Mouse (Mus musculus) heart, adult 18-20 months (tissue): ENCODE measurements around the gene Slc38a3. TPM values are rescaled to one million over a fixed set of nuclear protein-coding genes. Genes with fewer than 3 reads are reported as not detected.

ENCODE experiments used
- DNase-seq, 2 experiments: peaks; one replicate each; pipeline ENCODE4 v3.0.0; 2021 to 2022; ENCODE audit warnings: mixed read lengths in 1 of 2
- total RNA-seq, 2 experiments: library from RNA; stranded (reverse); gene quantifications; 2 replicates each; pipeline ENCODE4 v1.2.3; 2021

The Slc38a3 gene
- total RNA-seq, 2 experiments from 2014 or later = 48.3 to 61.0 TPM

DNA sequence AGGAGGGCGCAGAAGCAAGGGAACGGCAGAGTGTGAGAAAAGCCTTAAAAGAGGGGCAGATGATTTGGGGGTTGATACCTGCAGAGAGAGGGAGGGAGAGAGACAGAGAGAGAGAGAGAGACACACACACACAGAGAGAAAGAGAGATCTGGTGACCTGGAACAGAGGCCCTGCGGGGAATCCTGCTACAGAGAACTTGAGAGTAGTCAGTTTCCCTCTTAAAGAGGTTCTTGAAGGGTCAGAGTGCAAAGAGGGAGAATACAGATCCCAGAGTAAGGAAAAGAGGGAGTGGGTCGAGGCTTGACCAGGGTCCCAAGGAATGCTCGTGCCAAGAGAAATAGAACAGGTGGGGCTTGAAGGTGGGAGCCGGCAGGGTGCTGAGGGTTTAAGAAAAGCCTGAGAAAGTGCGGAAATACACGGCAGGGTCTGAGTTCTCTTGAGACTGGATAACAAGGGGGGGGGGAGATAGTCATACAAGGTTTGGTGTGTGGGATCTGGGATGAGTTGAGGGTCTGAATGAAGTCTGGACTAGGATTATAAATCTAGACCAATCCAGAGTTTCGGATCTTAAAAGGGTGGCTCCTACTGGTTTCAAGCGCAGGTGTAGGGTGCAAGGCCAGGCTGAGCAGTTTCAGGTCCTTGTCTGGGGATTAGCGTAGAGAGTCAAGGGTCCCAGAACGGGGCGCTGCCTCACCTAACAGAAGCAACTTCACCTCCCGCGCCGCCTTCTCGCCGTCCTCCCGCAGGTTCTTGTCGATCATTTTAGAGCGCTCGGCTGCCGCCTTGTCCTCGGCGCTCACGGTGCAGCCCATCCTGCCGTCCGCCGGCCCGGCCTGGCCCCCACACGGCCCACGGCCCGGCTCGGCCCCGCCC lies 34.7 kb downstream of the Slc38a3 start:
- DNase-seq = peak in 1 of 2 experiments; percentile 46

DNA sequence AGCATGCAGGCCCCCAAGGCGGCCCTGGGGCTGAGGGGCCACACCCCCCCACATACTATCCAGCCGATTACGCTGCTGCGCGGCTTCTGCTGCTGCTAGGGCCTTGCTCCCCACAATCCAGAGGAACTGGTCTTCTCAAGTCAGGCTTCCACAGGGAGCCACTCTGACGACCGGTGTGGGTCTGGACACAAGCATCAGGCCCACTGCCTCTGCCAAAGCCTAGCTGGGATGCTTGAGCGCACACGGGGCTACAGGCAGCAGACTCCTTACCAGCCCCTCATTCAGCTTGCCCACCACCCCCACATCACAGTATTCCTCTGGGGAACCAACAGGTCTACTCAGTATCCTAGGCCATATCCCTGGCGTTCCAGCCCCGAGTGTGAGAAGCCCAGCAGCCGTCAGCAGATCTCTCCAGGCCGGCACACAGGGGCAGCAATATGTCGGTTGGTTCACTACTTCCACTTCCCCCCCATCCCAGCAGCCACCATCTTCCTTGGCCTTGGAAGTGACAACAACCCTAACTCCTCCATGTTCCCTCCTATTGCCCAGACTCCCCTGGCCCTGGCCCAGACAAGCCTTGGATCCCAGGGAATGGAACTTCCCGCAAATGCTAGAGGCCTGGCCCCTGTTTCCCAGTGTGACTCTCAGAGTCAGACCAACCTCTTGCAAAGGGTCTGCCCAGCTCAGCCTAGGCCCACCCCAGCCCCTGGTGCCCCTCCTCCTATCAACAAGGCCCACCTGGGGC lies 35.5 kb downstream of the Slc38a3 start:
- peak; percentile 50 to 74 for DNase-seq

DNA sequence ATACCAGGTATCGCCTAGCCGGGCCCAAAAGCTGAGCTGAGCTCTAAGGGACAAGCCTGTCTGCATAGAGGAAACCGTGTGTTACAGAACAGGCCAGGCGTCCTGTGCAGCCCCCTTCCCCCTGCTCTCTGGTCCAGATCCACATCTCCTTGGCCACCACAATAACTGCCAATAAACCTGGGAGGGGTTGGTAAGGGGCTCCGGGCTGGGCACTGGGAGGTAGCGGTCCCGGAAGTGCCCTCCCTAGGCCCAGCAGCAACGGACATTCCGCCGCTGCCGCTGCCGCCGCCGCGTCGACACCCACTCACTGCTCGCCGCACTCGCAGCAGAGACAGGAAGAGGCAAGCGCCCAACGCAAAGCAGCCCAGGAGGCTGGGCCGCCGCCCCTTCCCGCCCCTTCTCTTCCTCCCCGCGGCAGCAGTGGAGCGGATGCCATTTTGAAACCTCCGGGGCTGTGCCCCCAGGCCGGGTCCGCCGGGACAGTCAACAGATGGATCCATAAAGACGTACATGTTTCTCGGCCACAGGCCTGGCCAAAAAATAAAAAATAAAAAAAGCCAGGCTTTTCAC lies 36.2 kb downstream of the Slc38a3 start:
- DNase-seq = peak; percentile 88 to 94

DNA sequence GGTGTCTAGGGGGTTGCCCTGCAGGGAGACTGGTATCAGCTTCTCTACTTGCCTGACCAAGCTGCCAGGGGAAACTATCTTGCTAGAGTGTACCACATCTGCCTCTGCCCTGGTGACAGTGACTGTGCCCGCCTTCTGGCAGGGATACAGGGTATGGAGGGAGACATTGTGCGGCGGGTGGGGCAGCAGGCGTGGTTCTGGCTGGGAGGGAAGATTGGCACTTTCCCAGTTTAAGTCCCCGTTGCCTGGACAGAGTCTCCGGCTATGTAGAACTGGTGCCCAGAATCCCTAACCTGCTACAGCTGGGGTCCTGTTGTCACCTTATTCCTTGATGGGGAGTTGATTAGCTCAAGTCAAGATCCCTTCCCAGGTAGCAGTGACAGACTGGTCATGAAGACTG lies 36.9 kb downstream of the Slc38a3 start:
- DNase-seq = peak; percentile 80 to 85

- DNase-seq = no peak
Observed at GRCm38 (mm10) chr9:107631861-107632260, 37.5 kb downstream of the Slc38a3 start.

GRCm38 (mm10) chr9:107631311-107631826 lies 38.0 kb downstream of the Slc38a3 start:
- DNase-seq = peak in 1 of 2 experiments; percentile 28

- DNase-seq = peak; percentile 41 to 49
Observed at GRCm38 (mm10) chr9:107630576-107630975, 38.8 kb downstream of the Slc38a3 start.

- peak; percentile 36 to 41 for DNase-seq
Observed at GRCm38 (mm10) chr9:107629901-107630425, 39.4 kb downstream of the Slc38a3 start.

- DNase-seq = no peak
Observed at GRCm38 (mm10) chr9:107629411-107629730, 40.0 kb downstream of the Slc38a3 start.

DNA sequence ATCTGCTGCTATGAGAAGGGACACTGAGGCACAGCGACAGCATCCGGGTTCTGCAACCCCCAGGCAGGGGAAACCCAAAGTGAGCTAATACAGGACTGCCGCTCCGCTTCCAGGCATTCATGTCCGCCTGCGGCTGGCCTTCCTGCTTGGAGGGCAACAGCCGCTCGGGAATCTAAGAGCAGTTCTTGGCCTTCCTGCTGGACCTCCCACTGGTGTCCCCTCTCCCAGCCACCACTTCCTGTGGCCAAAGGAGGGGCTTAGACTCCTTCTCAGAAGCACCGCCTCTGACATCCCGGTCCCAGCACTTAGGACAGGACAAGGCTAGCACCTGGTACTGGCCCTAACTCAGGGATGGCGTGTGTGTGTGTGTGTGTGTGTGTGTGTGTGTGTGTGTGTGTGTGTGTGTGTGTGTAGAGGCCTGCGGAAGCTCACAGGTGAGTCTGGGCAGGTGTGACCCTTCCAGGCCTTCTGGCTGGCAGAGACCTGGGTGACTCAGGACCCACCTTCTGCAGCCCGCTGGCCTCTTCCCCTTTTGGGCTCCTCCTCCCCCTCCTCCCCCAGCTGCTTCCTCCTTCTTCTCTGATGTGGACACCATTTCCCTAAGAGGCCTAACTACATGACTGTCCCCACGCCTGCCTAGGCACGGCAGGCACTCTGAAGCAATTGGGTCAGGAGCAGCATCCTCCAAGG lies 40.5 kb downstream of the Slc38a3 start:
- DNase-seq = peak; percentile 65 to 88

GRCm38 (mm10) chr9:107627387-107628255 lies 41.7 kb downstream of the Slc38a3 start:
- peak in 1 of 2 experiments; percentile 43 for DNase-seq

DNA sequence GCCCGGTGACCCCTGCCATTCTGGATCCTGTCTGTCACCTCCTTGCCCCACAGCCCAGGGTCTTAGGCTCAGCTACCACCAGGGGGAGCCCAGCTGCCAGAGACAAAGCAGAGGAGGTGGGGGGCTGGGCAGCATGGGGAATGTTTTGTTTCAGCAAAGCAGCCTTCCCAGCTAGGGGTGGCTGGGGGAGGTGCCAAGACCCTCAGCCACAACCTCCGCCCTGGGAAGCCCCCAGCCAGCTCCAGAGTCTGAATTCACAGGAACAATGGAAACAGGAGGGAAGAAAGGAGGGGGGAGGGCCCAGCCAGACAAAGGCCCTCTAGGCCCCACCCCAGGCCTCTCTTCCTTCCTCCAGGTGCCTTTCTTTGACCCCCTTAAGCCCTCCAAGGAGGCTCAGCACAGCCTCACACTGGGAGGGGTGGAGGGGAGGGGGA lies 42.5 kb downstream of the Slc38a3 start:
- peak; percentile 84 to 91 for DNase-seq

- peak in 1 of 2 experiments; percentile 43 for DNase-seq
Observed at GRCm38 (mm10) chr9:107626158-107626843, 43.0 kb downstream of the Slc38a3 start.

GRCm38 (mm10) chr9:107625351-107626128 lies 43.8 kb downstream of the Slc38a3 start:
- DNase-seq = peak in 1 of 2 experiments; percentile 30

GRCm38 (mm10) chr9:107624951-107625350 lies 44.4 kb downstream of the Slc38a3 start:
- no peak for DNase-seq

GRCm38 (mm10) chr9:107624539-107624938 lies 44.8 kb downstream of the Slc38a3 start:
- DNase-seq = peak; percentile 69 to 89

DNA sequence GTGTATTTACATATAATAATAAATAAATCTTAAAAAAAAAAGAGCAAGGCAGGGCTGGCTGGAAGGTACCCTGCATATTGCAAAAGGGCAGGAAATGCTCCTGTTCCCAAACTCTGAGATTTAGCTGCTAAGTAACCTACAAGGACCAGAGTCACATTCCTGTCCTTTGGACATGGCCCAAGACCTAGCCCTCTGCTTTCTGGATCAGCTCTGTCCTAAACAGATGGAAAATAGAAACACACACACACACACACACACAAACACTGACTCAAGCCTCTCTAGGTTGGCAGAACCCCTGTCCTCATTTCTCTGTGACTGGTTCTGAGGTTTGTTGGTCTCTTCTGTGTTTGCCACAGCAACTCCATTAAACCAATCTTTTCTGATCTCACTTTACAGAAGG lies 48.4 kb downstream of the Slc38a3 start:
- DNase-seq = peak in 1 of 2 experiments; percentile 36

DNA sequence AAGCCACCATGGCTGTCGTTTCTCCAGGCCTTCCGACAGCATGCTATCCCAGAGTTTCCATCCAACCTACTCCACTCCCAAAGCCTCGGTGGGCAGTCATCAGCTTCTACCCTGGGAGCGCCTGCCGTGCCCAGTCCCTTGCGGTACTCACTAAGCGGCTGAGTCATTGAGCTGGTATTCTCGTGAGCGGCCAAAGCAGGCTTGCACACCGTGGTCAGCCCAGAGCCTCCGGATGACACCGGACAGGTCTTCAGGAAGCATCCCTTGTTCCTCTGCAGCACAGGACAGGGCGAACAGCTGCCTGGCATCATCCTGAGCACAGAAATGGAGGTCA lies 49.8 kb downstream of the Slc38a3 start:
- no peak for DNase-seq
